Mouse (Mus musculus) kidney, embryonic 14.5 days (tissue): Measurements from ENCODE around the gene Gm21988. TPM values are rescaled to one million over a fixed set of nuclear protein-coding genes. Genes with fewer than 3 reads are reported as not detected.

Experiments
- ATAC-seq: fragments of 200-750 bp; cut with Nextera tagmentation; 2 replicates; pipeline ENCODE4 v1.8.0; 2017; ENCODE audit warnings: moderate number of reproducible peaks, mild to moderate bottlenecking, moderate TSS enrichment, moderate library complexity; ENCODE audit not compliant: low FRiP score, low TSS enrichment
- H3K27ac ChIP-seq: fragments of 300-500 bp; sonication (generic); 2 replicates; pipeline ENCODE4 v1.5.1; 2014; ENCODE audit warnings: low read depth, mild to moderate bottlenecking, low read length, moderate library complexity, mixed read lengths
- H3K27me3 ChIP-seq: fragments of 300-500 bp; sonication (generic); 2 replicates; pipeline ENCODE4 v1.6.1; 2014; ENCODE audit warnings: mild to moderate bottlenecking, low read length; ENCODE audit not compliant: control insufficient read depth, insufficient read depth
- H3K36me3 ChIP-seq: fragments of 300-500 bp; sonication (generic); 2 replicates; pipeline ENCODE4 v1.6.1; 2014; ENCODE audit warnings: low read length, mixed read lengths; ENCODE audit not compliant: control insufficient read depth, insufficient read depth
- H3K4me1 ChIP-seq: fragments of 300-500 bp; sonication (generic); 2 replicates; pipeline ENCODE4 v1.6.1; 2014; ENCODE audit warnings: low read length, mixed read lengths; ENCODE audit not compliant: control insufficient read depth, insufficient read depth
- H3K4me2 ChIP-seq: fragments of 300-500 bp; sonication (generic); replicated peaks from 2 replicates; pipeline ENCODE4 v1.6.1; 2014; ENCODE audit warnings: low read depth, mild to moderate bottlenecking, low read length
- H3K4me3 ChIP-seq: fragments of 300-500 bp; sonication (generic); 2 replicates; pipeline ENCODE4 v1.5.1; 2014; ENCODE audit warnings: mild to moderate bottlenecking, low read length
- H3K9ac ChIP-seq: fragments of 300-500 bp; sonication (generic); 2 replicates; pipeline ENCODE4 v1.6.1; 2014; ENCODE audit warnings: low read depth, mild to moderate bottlenecking, low read length, moderate library complexity
- H3K9me3 ChIP-seq: fragments of 300-500 bp; sonication (generic); 2 replicates; pipeline ENCODE4 v1.6.1; 2016; ENCODE audit warnings: low read length; ENCODE audit not compliant: control insufficient read depth
- WGBS: fragments of 180-500 bp; shearing (Covaris S2); extraction: QIAGEN DNeasy Blood & Tissue Kit; methylation state at CpG from one replicate; pipeline ENCODE4 v1.1.7; 2014; 5-methylcytosine and 5-hydroxymethylcytosine counted together
- polyA plus RNA-seq: library from polyadenylated mRNA; unstranded; fragments of >200 nt; fragmentation: Nextera tagmentation; extraction: Ambion mirVana; gene quantifications from 2 replicates; pipeline ENCODE4 v1.2.1, GENCODE M21; 2014

The Gm21988 gene
- polyA plus RNA-seq, 1 experiment from 2014 or later, result 7.8 TPM

DNA sequence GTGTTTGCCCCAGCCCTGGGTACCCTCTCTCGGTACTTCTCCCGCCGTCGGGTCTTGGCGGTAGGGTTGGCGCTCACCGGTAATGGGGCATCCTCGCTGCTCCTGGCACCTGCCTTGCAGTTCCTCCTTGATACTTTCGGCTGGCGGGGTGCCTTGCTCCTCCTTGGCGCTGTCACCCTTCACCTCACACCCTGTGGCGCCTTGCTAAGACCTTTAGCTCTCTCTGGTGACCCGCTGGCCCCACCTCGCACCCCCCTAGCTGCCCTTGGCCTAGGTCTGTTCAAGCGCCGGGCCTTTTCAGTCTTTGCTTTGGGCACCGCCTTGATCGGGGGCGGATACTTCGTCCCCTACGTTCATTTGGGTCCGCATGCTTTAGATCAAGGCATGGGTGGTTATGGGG lies 24.3 kb downstream of the Gm21988 start:
- Histone ChIP-seq H3K9ac (no peak overlapping the region), H3K27ac (no peak overlapping the region), H3K27me3 (peaks cover 40% of the 10 kb centered on the region), H3K4me1 (peaks cover 25% of the 10 kb centered on the region; the same call in 1 of the 2 replicates), H3K9me3 (no peaks in the 10 kb centered on the region), H3K36me3 (no peaks in the 10 kb centered on the region), H3K4me2 (peak overlapping the region; percentile 57; the same call in 1 of the 2 replicates), H3K4me3 (peak overlapping the region; percentile 4; the same call in 1 of the 2 replicates)
- 11% methylated on average over 22 of the region's 22 CpGs for WGBS
- no peak for ATAC-seq

DNA sequence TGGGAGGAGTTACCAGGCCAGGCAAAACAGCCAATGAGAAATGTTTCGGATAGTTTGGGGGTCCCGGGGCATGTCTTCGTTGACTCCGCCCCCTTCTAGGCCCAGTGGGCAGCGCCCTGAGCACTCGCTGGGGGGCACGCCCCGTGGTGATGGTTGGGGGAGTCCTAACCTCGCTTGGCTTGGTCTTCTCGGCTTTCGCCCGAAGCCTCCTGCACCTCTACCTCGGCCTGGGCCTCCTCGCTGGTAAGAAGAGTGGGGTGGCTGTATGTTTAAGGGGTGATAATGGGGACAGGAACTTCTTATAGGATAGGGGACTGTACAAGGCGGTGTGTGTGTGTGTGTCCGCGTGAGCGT lies 24.8 kb downstream of the Gm21988 start:
- WGBS, result 4% methylated on average over 18 of the region's 18 CpGs
- peak overlapping the region; percentile 57 for H3K4me2 ChIP-seq
- H3K9ac ChIP-seq, result no peak overlapping the region
- ATAC-seq, result peak; percentile 12
- no peaks in the 10 kb centered on the region for H3K36me3 ChIP-seq
- H3K4me3 ChIP-seq, result peak overlapping the region; percentile 30
- H3K27me3 ChIP-seq, result peaks cover 40% of the 10 kb centered on the region
- peaks cover 25% of the 10 kb centered on the region; the same call in 1 of the 2 replicates for H3K4me1 ChIP-seq
- no peak overlapping the region for H3K27ac ChIP-seq
- H3K9me3 ChIP-seq, result no peaks in the 10 kb centered on the region

DNA sequence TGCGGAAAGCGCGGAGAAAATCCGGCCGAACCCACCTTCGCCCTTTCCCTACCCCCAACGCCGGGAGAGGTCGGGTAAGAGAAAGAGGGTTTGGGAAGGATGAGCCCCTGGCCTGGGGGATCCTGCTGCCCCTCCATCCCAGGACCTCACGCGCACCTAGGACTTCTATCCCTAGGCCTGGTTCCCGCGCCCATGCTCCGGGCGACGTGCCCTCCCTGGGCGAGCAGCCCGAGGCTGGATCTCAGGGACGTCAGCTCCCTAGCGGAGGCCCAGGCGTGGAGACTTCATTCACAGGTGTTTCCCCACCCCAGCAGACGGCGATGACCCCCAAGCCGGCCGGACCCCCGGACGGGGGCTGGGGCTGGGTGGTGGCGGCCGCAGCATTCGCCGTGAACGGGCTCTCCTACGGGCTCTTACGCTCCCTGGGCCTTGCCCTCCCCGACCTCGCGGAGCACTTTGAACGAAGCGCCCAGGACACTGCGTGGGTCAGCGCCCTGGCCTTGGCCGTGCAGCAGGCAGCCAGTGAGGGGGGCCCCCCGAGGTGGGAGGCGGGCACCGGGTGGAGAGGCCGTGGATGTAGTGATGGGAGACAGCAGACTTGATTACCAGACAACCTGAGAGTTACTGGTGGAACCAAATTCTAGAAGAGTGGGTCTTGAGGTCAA lies 25.3 kb downstream of the Gm21988 start:
- Histone ChIP-seq H3K27me3 (peaks cover 40% of the 10 kb centered on the region), H3K27ac (no peak overlapping the region), H3K36me3 (no peaks in the 10 kb centered on the region), H3K9me3 (no peaks in the 10 kb centered on the region), H3K4me1 (peaks cover 25% of the 10 kb centered on the region; the same call in 1 of the 2 replicates), H3K4me3 (peak overlapping the region; percentile 30), H3K9ac (peak overlapping the region; percentile 45), H3K4me2 (peak overlapping the region; percentile 57)
- WGBS, result 1% methylated on average over 46 of the region's 46 CpGs
- peak; percentile 50 for ATAC-seq

DNA sequence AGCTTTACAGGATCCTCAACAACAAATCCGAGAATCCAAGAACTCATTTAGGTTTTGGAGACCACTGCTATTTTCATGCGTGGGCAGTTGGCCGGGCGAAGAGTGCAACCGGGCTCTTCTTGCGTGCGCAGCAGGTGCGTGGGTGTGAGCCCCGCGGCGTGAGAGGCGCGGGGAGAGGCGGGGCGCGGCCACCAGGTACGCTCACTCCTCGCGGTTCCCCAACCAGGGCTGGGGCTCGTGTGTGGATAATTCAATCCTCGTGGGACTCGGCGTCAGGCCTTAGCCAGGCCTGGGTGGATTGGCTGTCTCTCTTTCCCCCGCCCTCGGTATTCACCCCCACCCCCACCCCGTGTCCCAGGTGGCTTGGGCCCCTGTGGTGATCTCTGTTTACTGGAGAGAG lies 25.9 kb downstream of the Gm21988 start:
- H3K4me2 ChIP-seq, result peak overlapping the region; percentile 57
- peaks cover 40% of the 10 kb centered on the region for H3K27me3 ChIP-seq
- no peak overlapping the region for H3K27ac ChIP-seq
- no peaks in the 10 kb centered on the region for H3K36me3 ChIP-seq
- peak overlapping the region; percentile 30 for H3K4me3 ChIP-seq
- peak overlapping the region; percentile 45; the same call in 1 of the 2 replicates for H3K9ac ChIP-seq
- H3K9me3 ChIP-seq, result no peaks in the 10 kb centered on the region
- no peak for ATAC-seq
- H3K4me1 ChIP-seq, result peaks cover 25% of the 10 kb centered on the region; the same call in 1 of the 2 replicates
- 5% methylated on average over 24 of the region's 26 CpGs for WGBS

DNA sequence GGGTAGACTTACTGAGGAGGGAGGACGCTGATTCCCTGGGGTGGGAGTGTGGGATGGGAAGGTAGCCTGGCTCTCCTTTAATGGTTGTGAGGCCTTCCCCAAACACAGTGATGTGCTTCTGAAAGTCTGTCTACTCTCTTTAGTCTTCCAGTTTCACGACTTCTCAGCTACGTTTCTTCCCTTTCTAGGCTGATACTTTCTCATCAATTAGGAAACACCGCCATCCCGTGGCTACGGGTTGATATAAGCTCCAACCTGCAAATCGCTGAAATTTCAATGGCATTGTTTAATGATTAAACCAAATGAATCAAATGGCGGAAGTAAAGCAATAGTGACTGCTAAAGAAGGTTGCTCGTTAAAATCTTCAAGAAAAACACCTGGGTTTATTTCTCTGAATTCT lies 26.7 kb downstream of the Gm21988 start:
- Histone ChIP-seq H3K9me3 (no peaks in the 10 kb centered on the region), H3K27me3 (peaks cover 37% of the 10 kb centered on the region), H3K27ac (no peak overlapping the region), H3K4me2 (peak overlapping the region; percentile 57; the same call in 1 of the 2 replicates), H3K36me3 (no peaks in the 10 kb centered on the region), H3K4me1 (peaks cover 25% of the 10 kb centered on the region; the same call in 1 of the 2 replicates), H3K9ac (no peak overlapping the region), H3K4me3 (no peak overlapping the region)
- WGBS, result 8% methylated on average over 9 of the region's 9 CpGs
- no peak for ATAC-seq

DNA sequence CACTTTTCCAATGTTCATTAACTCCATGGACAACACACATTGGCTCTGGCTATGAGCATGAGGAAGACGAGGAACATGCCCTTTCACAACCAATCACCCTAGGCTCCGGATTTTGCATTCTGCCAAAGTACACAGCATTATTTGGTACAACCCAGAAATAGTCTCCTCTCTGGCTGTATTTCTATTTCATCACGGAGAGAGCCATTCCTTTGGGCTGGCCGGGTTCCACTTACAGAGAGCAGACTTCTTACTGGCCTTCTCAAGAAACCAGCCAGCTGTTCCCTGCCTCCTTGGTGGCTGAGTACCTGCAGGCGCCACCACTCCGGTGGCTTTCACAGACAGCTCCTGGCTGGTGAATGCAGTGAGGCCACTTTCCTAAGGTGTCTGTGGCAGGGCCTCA lies 27.2 kb downstream of the Gm21988 start, which contains the start of gene Slc16a11:
Gene Slc16a11, plus strand, starts transcription at position 330 of the 400 bp plus-strand sequence.
- H3K36me3 ChIP-seq, result no peaks in the 10 kb centered on the region
- H3K27me3 ChIP-seq, result peaks cover 35% of the 10 kb centered on the region
- H3K4me1 ChIP-seq, result peaks cover 25% of the 10 kb centered on the region; the same call in 1 of the 2 replicates
- ATAC-seq, result no peak
- H3K4me2 ChIP-seq, result peak within 1 kb of the TSS; percentile 57; the same call in 1 of the 2 replicates
- 59% methylated on average over 6 of the region's 6 CpGs for WGBS
- peak within 1 kb of the TSS; percentile 30 for H3K4me3 ChIP-seq
- H3K9me3 ChIP-seq, result no peaks in the 10 kb centered on the region
- H3K9ac ChIP-seq, result no peak within 1 kb of the TSS
- H3K27ac ChIP-seq, result no peak within 1 kb of the TSS

DNA sequence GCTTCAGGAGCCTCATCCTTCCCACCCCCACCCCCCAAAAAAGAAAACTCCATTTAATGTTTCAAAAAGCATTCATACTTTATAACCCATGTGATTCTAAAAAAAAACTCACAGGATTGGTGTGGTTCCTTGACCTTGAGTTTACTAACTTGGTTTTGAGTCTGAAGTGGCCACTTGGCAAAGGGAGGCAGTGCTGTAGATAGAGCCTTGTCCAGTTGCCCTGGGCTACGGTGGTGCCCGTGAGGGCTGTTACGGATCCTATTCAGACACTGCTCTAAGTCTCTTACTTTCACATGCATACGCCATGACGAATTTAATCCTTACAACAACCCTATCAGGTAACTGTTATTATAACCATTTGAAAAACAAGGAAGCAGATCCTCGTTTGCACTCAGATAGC lies 27.7 kb downstream of the Gm21988 start:
- H3K4me3 ChIP-seq, result no peak overlapping the region
- H3K4me1 ChIP-seq, result peaks cover 25% of the 10 kb centered on the region; the same call in 1 of the 2 replicates
- no peak overlapping the region for H3K9ac ChIP-seq
- 80% methylated on average over 6 of the region's 6 CpGs for WGBS
- ATAC-seq, result no peak
- no peak overlapping the region for H3K27ac ChIP-seq
- no peaks in the 10 kb centered on the region for H3K9me3 ChIP-seq
- H3K4me2 ChIP-seq, result no peak overlapping the region
- peaks cover 35% of the 10 kb centered on the region for H3K27me3 ChIP-seq
- H3K36me3 ChIP-seq, result no peaks in the 10 kb centered on the region

DNA sequence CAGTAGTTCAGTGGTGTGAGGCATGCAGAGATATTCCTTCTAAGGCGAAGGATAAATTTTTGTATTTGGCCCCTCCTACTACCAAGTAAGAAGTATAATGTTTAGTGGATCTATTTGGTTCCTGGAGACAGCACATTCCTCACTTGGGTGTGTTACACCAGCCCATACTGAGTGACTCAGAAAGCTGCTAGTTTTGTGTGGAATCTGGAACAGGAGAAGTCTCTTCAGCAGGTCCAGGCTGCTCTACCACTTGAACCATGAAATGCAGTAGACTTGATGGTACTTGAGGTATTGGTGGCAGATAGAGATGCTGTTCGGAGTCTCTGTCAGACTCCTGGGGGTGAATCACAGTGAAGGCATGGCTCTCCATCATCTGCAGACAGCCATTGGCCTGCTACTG lies 28.9 kb downstream of the Gm21988 start:
- Histone ChIP-seq H3K4me1 (peaks cover 25% of the 10 kb centered on the region; the same call in 1 of the 2 replicates), H3K4me2 (no peak overlapping the region), H3K36me3 (no peaks in the 10 kb centered on the region), H3K4me3 (no peak overlapping the region), H3K9me3 (no peaks in the 10 kb centered on the region), H3K9ac (no peak overlapping the region), H3K27me3 (peaks cover 26% of the 10 kb centered on the region), H3K27ac (no peak overlapping the region)
- WGBS, result 90% methylated on average over 2 of the region's 2 CpGs
- ATAC-seq, result no peak

DNA sequence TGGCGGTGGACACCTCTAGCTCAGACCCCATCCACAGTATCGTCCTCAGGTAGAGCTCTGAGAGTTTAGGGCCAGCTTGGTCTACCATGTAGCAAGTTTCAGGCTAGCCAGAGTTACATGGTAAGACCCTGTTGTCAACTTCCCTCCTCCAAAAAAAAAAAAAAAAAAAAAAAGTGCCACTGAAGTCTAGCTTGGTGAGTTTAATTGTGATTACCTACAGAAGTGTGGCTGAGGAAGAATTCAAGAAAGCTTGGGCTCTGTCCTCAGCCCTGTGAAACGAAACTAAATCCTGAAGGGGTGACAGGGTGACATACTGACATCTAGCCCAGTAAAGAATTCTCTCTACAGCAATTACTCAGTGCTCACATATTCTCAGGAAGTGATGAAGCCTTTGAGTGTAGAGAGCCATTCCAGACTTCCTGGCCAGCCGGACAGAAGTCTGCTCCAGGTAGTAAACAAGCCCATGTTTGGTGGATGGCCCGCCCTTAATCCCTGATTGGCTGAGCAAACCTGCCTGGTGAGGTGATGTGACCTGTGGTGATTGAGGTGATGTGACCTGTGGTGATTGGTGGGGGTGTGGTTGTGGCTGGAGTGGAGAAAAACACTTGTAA lies 30.7 kb downstream of the Gm21988 start:
- 67% methylated on average over 5 of the region's 5 CpGs for WGBS
- Histone ChIP-seq H3K36me3 (no peaks in the 10 kb centered on the region), H3K4me3 (no peak overlapping the region), H3K4me2 (no peak overlapping the region), H3K27me3 (peaks cover 8% of the 10 kb centered on the region), H3K9me3 (no peaks in the 10 kb centered on the region), H3K9ac (no peak overlapping the region), H3K4me1 (peaks cover 7% of the 10 kb centered on the region; the same call in 1 of the 2 replicates), H3K27ac (no peak overlapping the region)
- ATAC-seq, result no peak
